Mouse (Mus musculus) T-cell, adult 2 months (primary cell): ENCODE results near the gene Rps18.
"Not testable (repeated sequence)": the region's sequence is repeated elsewhere in the genome, so short reads cannot be mapped to it uniquely, and the experiment has no call there.

Source experiments
- DNase-seq: peaks from one replicate; pipeline ENCODE4 v3.0.0; 2022; ENCODE audit warnings: low spot score

The Rps18 gene

GRCm38 (mm10) chr17:33955555-33956214 lies at the start of gene Rps18, which contains the start of gene Vps52:
Gene Rps18 (minus strand): TSS chr17:33956001.
Gene Vps52 (plus strand): TSS chr17:33955812.
- DNase-seq, result peak; percentile 98

- DNase-seq, result peak; percentile 61
These were observed 47.6 kb upstream of the Rps18 start for GRCm38 (mm10) chr17:34003426-34003825.

GRCm38 (mm10) chr17:34000796-34001195 lies 45.0 kb upstream of the Rps18 start:
- not testable (repeated sequence) for DNase-seq

GRCm38 (mm10) chr17:34000150-34000537 lies 44.3 kb upstream of the Rps18 start, which contains the start of gene H2-K1:
Gene H2-K1 (minus strand): TSS chr17:34000347.
- peak; percentile 99 for DNase-seq

- DNase-seq, result no peak
These were observed 43.7 kb upstream of the Rps18 start for GRCm38 (mm10) chr17:33999341-34000149.

GRCm38 (mm10) chr17:33998697-33999096 lies 42.9 kb upstream of the Rps18 start:
- peak; percentile 51 for DNase-seq

GRCm38 (mm10) chr17:33997025-33997424 lies 41.2 kb upstream of the Rps18 start:
- not testable (repeated sequence) for DNase-seq

GRCm38 (mm10) chr17:33995651-33996050 lies 39.9 kb upstream of the Rps18 start:
- peak; percentile 59 for DNase-seq

GRCm38 (mm10) chr17:33994959-33995358 lies 39.2 kb upstream of the Rps18 start:
- DNase-seq, result peak; percentile 25

GRCm38 (mm10) chr17:33991788-33992664 lies 36.2 kb upstream of the Rps18 start:
- peak; percentile 71 for DNase-seq

GRCm38 (mm10) chr17:33982136-33982535 lies 26.3 kb upstream of the Rps18 start:
- peak; percentile 66 for DNase-seq

GRCm38 (mm10) chr17:33981192-33981909 lies 25.6 kb upstream of the Rps18 start:
- DNase-seq, result peak; percentile 94

GRCm38 (mm10) chr17:33980181-33981035 lies 24.6 kb upstream of the Rps18 start:
- DNase-seq, result no peak

GRCm38 (mm10) chr17:33979512-33980050 lies 23.8 kb upstream of the Rps18 start:
- DNase-seq, result no peak

- DNase-seq, result peak; percentile 81
These were observed 22.8 kb upstream of the Rps18 start for GRCm38 (mm10) chr17:33978631-33979031.

GRCm38 (mm10) chr17:33977861-33978557 lies 22.2 kb upstream of the Rps18 start:
- no peak for DNase-seq

GRCm38 (mm10) chr17:33973572-33973971 lies 17.8 kb upstream of the Rps18 start:
- DNase-seq, result no peak

- no peak for DNase-seq
These were observed 16.9 kb upstream of the Rps18 start for GRCm38 (mm10) chr17:33972691-33973090.

GRCm38 (mm10) chr17:33969394-33969793 lies 13.6 kb upstream of the Rps18 start:
- no peak for DNase-seq

- DNase-seq, result peak; percentile 73
These were observed 13.1 kb upstream of the Rps18 start for GRCm38 (mm10) chr17:33968927-33969326.
